Mouse (Mus musculus): ENCODE measurements around the gene Xpo4. TPM values are rescaled to one million over a fixed set of nuclear protein-coding genes. Genes with fewer than 3 reads are reported as not detected.

Xpo4 gene
- polyA plus RNA-seq, 1 experiment = 3.8 TPM

GRCm38 (mm10) chr14:57554434-57554833 lies 110.8 kb downstream of the Xpo4 start:
- no peak for TF ChIP-seq POLR2A (IDR thresholded peaks at IDR 0.05; ENCODE audit: borderline replicate concordance, extremely low read depth, low read depth, low read length)
- TF ChIP-seq CTCF (IDR thresholded peaks at IDR 0.05; ENCODE audit: insufficient read depth, low read length) = no peak
- Histone ChIP-seq H3K4me3 (replicated peaks; ENCODE audit: extremely low read depth, low read depth, low read length) (no peak overlapping the region), H3K4me1 (ENCODE audit: control insufficient read depth, insufficient read depth, low read length) (no peaks in the 10 kb centered on the region)
- DNase-seq = no peak
- 89% methylated on average over 5 of the region's 5 CpGs for WGBS

GRCm38 (mm10) chr14:57552945-57553344 lies 112.3 kb downstream of the Xpo4 start:
- H3K4me3 ChIP-seq (replicated peaks; ENCODE audit: extremely low read depth, low read depth, low read length) = no peak overlapping the region
- H3K4me1 ChIP-seq (ENCODE audit: control insufficient read depth, insufficient read depth, low read length) = no peaks in the 10 kb centered on the region
- no peak for DNase-seq
- TF ChIP-seq CTCF (IDR thresholded peaks at IDR 0.05; ENCODE audit: insufficient read depth, low read length) = no peak
- no peak for TF ChIP-seq POLR2A (IDR thresholded peaks at IDR 0.05; ENCODE audit: borderline replicate concordance, extremely low read depth, low read depth, low read length)

- WGBS = 45% methylated on average over 5 of the region's 5 CpGs
- DNase-seq = no peak
- Histone ChIP-seq H3K4me1 (ENCODE audit: control insufficient read depth, insufficient read depth, low read length) (no peaks in the 10 kb centered on the region), H3K4me3 (replicated peaks; ENCODE audit: extremely low read depth, low read depth, low read length) (no peak overlapping the region)
- TF ChIP-seq POLR2A (IDR thresholded peaks at IDR 0.05; ENCODE audit: borderline replicate concordance, extremely low read depth, low read depth, low read length) = no peak
- no peak for TF ChIP-seq CTCF (IDR thresholded peaks at IDR 0.05; ENCODE audit: insufficient read depth, low read length)
Observed at GRCm38 (mm10) chr14:57547062-57547461, 118.2 kb downstream of the Xpo4 start.

GRCm38 (mm10) chr14:57546557-57547021 lies 118.6 kb downstream of the Xpo4 start:
- TF ChIP-seq CTCF (IDR thresholded peaks at IDR 0.05; ENCODE audit: insufficient read depth, low read length) (no peak), POLR2A (IDR thresholded peaks at IDR 0.05; ENCODE audit: borderline replicate concordance, extremely low read depth, low read depth, low read length) (no peak)
- Histone ChIP-seq H3K4me3 (replicated peaks; ENCODE audit: extremely low read depth, low read depth, low read length) (no peak overlapping the region), H3K4me1 (ENCODE audit: control insufficient read depth, insufficient read depth, low read length) (no peaks in the 10 kb centered on the region)
- WGBS = 24% methylated on average over 13 of the region's 13 CpGs
- DNase-seq = no peak

- TF ChIP-seq CTCF (IDR thresholded peaks at IDR 0.05; ENCODE audit: insufficient read depth, low read length) (no peak), POLR2A (IDR thresholded peaks at IDR 0.05; ENCODE audit: borderline replicate concordance, extremely low read depth, low read depth, low read length) (no peak)
- H3K4me1 ChIP-seq (ENCODE audit: control insufficient read depth, insufficient read depth, low read length) = no peaks in the 10 kb centered on the region
- H3K4me3 ChIP-seq (replicated peaks; ENCODE audit: extremely low read depth, low read depth, low read length) = no peak overlapping the region
- 77% methylated on average over 8 of the region's 8 CpGs for WGBS
- DNase-seq = no peak
Observed at GRCm38 (mm10) chr14:57546131-57546530, 119.1 kb downstream of the Xpo4 start.

GRCm38 (mm10) chr14:57545526-57545925 lies 119.7 kb downstream of the Xpo4 start:
- no peaks in the 10 kb centered on the region for H3K4me1 ChIP-seq (ENCODE audit: control insufficient read depth, insufficient read depth, low read length)
- no peak for DNase-seq
- no peak for TF ChIP-seq CTCF (IDR thresholded peaks at IDR 0.05; ENCODE audit: insufficient read depth, low read length)
- TF ChIP-seq POLR2A (IDR thresholded peaks at IDR 0.05; ENCODE audit: borderline replicate concordance, extremely low read depth, low read depth, low read length) = no peak
- WGBS = 83% methylated on average over 17 of the region's 17 CpGs
- H3K4me3 ChIP-seq (replicated peaks; ENCODE audit: extremely low read depth, low read depth, low read length) = no peak overlapping the region

GRCm38 (mm10) chr14:57543420-57544039 lies 121.7 kb downstream of the Xpo4 start:
- TF ChIP-seq POLR2A (IDR thresholded peaks at IDR 0.05; ENCODE audit: borderline replicate concordance, extremely low read depth, low read depth, low read length) = no peak
- TF ChIP-seq CTCF (IDR thresholded peaks at IDR 0.05; ENCODE audit: insufficient read depth, low read length) = no peak
- Histone ChIP-seq H3K4me1 (ENCODE audit: control insufficient read depth, insufficient read depth, low read length) (no peaks in the 10 kb centered on the region), H3K4me3 (replicated peaks; ENCODE audit: extremely low read depth, low read depth, low read length) (no peak overlapping the region)
- WGBS = 91% methylated on average over 13 of the region's 13 CpGs
- no peak for DNase-seq

GRCm38 (mm10) chr14:57542231-57542630 lies 123.0 kb downstream of the Xpo4 start:
- no peak overlapping the region for H3K4me3 ChIP-seq (replicated peaks; ENCODE audit: extremely low read depth, low read depth, low read length)
- no peaks in the 10 kb centered on the region for H3K4me1 ChIP-seq (ENCODE audit: control insufficient read depth, insufficient read depth, low read length)
- no peak for DNase-seq
- no peak for TF ChIP-seq POLR2A (IDR thresholded peaks at IDR 0.05; ENCODE audit: borderline replicate concordance, extremely low read depth, low read depth, low read length)
- TF ChIP-seq CTCF (IDR thresholded peaks at IDR 0.05; ENCODE audit: insufficient read depth, low read length) = no peak
- WGBS = 61% methylated on average over 34 of the region's 34 CpGs

- 73% methylated on average over 11 of the region's 11 CpGs for WGBS
- no peak for DNase-seq
- Histone ChIP-seq H3K4me3 (replicated peaks; ENCODE audit: extremely low read depth, low read depth, low read length) (no peak overlapping the region), H3K4me1 (ENCODE audit: control insufficient read depth, insufficient read depth, low read length) (peaks cover 2% of the 10 kb centered on the region; the same call in 1 of the 2 replicates)
- TF ChIP-seq POLR2A (IDR thresholded peaks at IDR 0.05; ENCODE audit: borderline replicate concordance, extremely low read depth, low read depth, low read length) (no peak), CTCF (IDR thresholded peaks at IDR 0.05; ENCODE audit: insufficient read depth, low read length) (no peak)
Observed at GRCm38 (mm10) chr14:57540683-57541082, 124.5 kb downstream of the Xpo4 start.

- DNase-seq = no peak
- H3K4me3 ChIP-seq (replicated peaks; ENCODE audit: extremely low read depth, low read depth, low read length) = no peak overlapping the region
- 23% methylated on average over 16 of the region's 16 CpGs for WGBS
- TF ChIP-seq POLR2A (IDR thresholded peaks at IDR 0.05; ENCODE audit: borderline replicate concordance, extremely low read depth, low read depth, low read length) (no peak), CTCF (IDR thresholded peaks at IDR 0.05; ENCODE audit: insufficient read depth, low read length) (no peak)
- H3K4me1 ChIP-seq (ENCODE audit: control insufficient read depth, insufficient read depth, low read length) = peaks cover 13% of the 10 kb centered on the region
Observed at GRCm38 (mm10) chr14:57537261-57538015, 127.8 kb downstream of the Xpo4 start.
